Mouse (Mus musculus) intestine, embryonic 14.5 days (tissue): Measurements from ENCODE around the gene Muc4. TPM values are rescaled to one million over a fixed set of nuclear protein-coding genes. Genes with fewer than 3 reads are reported as not detected.

Experiments
- ATAC-seq: fragments of 200-750 bp; cut with Nextera tagmentation; replicated peaks from 2 replicates; pipeline ENCODE4 v1.8.0; 2017; ENCODE audit warnings: low read depth, moderate number of reproducible peaks, moderate TSS enrichment, moderate library complexity; ENCODE audit not compliant: low FRiP score, low TSS enrichment
- DNase-seq: peaks from one replicate; pipeline ENCODE4 v3.0.0-alpha.2; 2018; ENCODE audit warnings: low spot score
- H3K27ac ChIP-seq: fragments of 300-500 bp; sonication (generic); 2 replicates; pipeline ENCODE4 v1.5.1; 2014; ENCODE audit warnings: low read depth, mild to moderate bottlenecking, control low read depth
- H3K27me3 ChIP-seq: fragments of 300-500 bp; sonication (generic); replicated peaks from 2 replicates; pipeline ENCODE4 v1.6.1; 2014; ENCODE audit warnings: low read length, control low read depth; ENCODE audit not compliant: control insufficient read depth, insufficient read depth
- H3K36me3 ChIP-seq: fragments of 300-500 bp; sonication (generic); 2 replicates; pipeline ENCODE4 v1.6.1; 2014; ENCODE audit warnings: low read length, control low read depth; ENCODE audit not compliant: control insufficient read depth, insufficient read depth
- H3K4me1 ChIP-seq: fragments of 300-500 bp; sonication (generic); replicated peaks from 2 replicates; pipeline ENCODE4 v1.6.1; 2014; ENCODE audit warnings: low read length, control low read depth, mixed read lengths; ENCODE audit not compliant: control insufficient read depth, insufficient read depth
- H3K4me2 ChIP-seq: fragments of 300-500 bp; sonication (generic); 2 replicates; pipeline ENCODE4 v1.6.1; 2014; ENCODE audit warnings: low read length
- H3K4me3 ChIP-seq: fragments of 300-500 bp; sonication (generic); 2 replicates; pipeline ENCODE4 v1.5.1; 2014; ENCODE audit warnings: low read depth, low read length, control low read depth, mixed read lengths
- H3K9ac ChIP-seq: fragments of 300-500 bp; sonication (generic); 2 replicates; pipeline ENCODE4 v1.6.1; 2014; ENCODE audit warnings: mild to moderate bottlenecking, low read length
- H3K9me3 ChIP-seq: fragments of 300-500 bp; sonication (generic); 2 replicates; pipeline ENCODE4 v1.6.1; 2016; ENCODE audit warnings: low read length, control low read depth; ENCODE audit not compliant: control insufficient read depth
- WGBS: fragments of 180-500 bp; shearing (Covaris S2); extraction: QIAGEN DNeasy Blood & Tissue Kit; methylation state at CpG from one replicate; pipeline ENCODE4 v1.1.7; 2014; 5-methylcytosine and 5-hydroxymethylcytosine counted together
- polyA plus RNA-seq: library from polyadenylated mRNA; unstranded; fragments of >200 nt; fragmentation: Nextera tagmentation; extraction: Ambion mirVana; gene quantifications from 2 replicates; pipeline ENCODE4 v1.2.1, GENCODE M21; 2014

Muc4 gene
- polyA plus RNA-seq, 1 experiment from 2014 or later, result 3.5 TPM

DNA sequence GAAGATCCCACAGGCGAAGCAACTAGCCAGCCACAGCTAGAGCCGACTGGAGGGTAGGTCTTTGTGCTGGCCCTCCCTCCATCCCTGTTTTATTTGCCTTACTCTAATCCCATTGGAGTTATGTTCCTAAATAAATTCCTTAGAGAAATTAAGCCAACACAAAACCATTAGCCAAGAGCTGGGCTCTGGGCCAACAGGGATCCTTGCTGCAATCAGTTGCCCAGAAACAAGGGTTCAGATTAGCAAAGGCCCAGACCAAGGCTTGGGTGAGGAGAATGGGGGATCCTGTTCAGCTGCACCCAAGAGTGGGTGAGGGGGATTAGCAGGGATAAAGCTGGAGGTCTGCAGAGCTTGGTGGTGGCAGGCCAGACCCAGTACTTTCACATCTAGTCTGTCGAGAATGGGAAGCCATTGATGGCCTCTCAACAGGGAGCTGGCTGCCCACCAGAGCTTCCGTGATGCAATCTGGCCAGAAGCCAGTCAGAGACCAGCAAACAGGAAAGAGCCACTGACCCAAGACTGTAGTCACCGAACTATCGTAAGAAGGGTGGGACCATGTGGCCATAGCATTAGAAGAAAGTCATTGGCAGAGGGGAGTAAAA lies 67.7 kb downstream of the Muc4 start:
- no peak overlapping the region for H3K9ac ChIP-seq
- H3K4me3 ChIP-seq, result no peak overlapping the region
- no peak overlapping the region for H3K4me2 ChIP-seq
- H3K9me3 ChIP-seq, result no peaks in the 10 kb centered on the region
- WGBS, result 55% methylated on average over 6 of the region's 6 CpGs
- DNase-seq, result no peak
- H3K27ac ChIP-seq, result no peak overlapping the region
- ATAC-seq, result 0 out of 2 replicates have a peak, but pooled peaks have one; percentile 27
- no peaks in the 10 kb centered on the region for H3K36me3 ChIP-seq
- 0 out of 2 replicates have a peak, but pooled peaks cover 8% of the 10 kb centered on the region for H3K4me1 ChIP-seq
- H3K27me3 ChIP-seq, result no peaks in the 10 kb centered on the region

DNA sequence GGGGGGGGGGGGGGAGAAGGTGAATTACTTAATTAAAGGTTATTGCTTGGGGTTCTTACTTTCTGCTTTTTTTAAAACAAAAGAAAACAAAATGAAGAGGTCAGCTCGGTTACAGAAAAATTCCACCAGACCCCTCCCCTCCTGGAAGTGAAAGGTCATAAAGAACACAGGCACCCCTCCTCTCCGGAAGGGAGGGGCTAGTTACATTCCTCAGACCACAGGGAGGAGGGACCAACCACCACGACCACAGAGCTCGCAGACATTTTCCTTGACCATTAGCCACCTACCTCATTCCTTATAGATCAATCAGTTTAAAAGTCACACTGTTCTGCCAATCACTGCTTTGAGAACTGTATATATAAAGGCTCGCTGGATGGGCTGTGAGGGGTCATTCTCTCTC lies 68.2 kb downstream of the Muc4 start:
- H3K4me3 ChIP-seq, result no peak overlapping the region
- WGBS, result 30% methylated on average over 5 of the region's 5 CpGs
- 0 out of 2 replicates have a peak, but pooled peaks cover 8% of the 10 kb centered on the region for H3K4me1 ChIP-seq
- H3K27ac ChIP-seq, result no peak overlapping the region
- H3K27me3 ChIP-seq, result no peaks in the 10 kb centered on the region
- ATAC-seq (no peak), DNase-seq (no peak)
- H3K36me3 ChIP-seq, result no peaks in the 10 kb centered on the region
- H3K4me2 ChIP-seq, result no peak overlapping the region
- no peak overlapping the region for H3K9ac ChIP-seq
- H3K9me3 ChIP-seq, result no peaks in the 10 kb centered on the region

- Histone ChIP-seq H3K4me3 (no peak overlapping the region), H3K9ac (no peak overlapping the region), H3K27me3 (no peaks in the 10 kb centered on the region), H3K27ac (no peak overlapping the region), H3K4me2 (no peak overlapping the region), H3K9me3 (no peaks in the 10 kb centered on the region), H3K36me3 (no peaks in the 10 kb centered on the region), H3K4me1 (0 out of 2 replicates have a peak, but pooled peaks cover 8% of the 10 kb centered on the region)
- DNase-seq (no peak), ATAC-seq (no peak)
- WGBS, result 64% methylated on average over 7 of the region's 7 CpGs
These were observed 69.5 kb downstream of the Muc4 start for GRCm38 (mm10) chr16:32805151-32805550.

- ATAC-seq, result no peak
- Histone ChIP-seq H3K27ac (no peak overlapping the region), H3K4me1 (0 out of 2 replicates have a peak, but pooled peaks cover 8% of the 10 kb centered on the region), H3K9me3 (no peaks in the 10 kb centered on the region), H3K36me3 (no peaks in the 10 kb centered on the region), H3K4me3 (no peak overlapping the region), H3K4me2 (no peak overlapping the region), H3K27me3 (no peaks in the 10 kb centered on the region), H3K9ac (no peak overlapping the region)
- 60% methylated on average over 8 of the region's 8 CpGs for WGBS
- no peak for DNase-seq
These were observed 71.9 kb downstream of the Muc4 start for GRCm38 (mm10) chr16:32807408-32808185.

- H3K4me2 ChIP-seq, result no peak within 1 kb of the TSS
- no peak within 1 kb of the TSS for H3K9ac ChIP-seq
- H3K4me3 ChIP-seq, result no peak within 1 kb of the TSS
- no peak within 1 kb of the TSS for H3K27ac ChIP-seq
- no peaks in the 10 kb centered on the region for H3K27me3 ChIP-seq
- no peaks in the 10 kb centered on the region for H3K9me3 ChIP-seq
- WGBS, result 88% methylated on average over 4 of the region's 4 CpGs
- H3K4me1 ChIP-seq, result peaks cover 6% of the 10 kb centered on the region
- DNase-seq, result no peak
- no peak for ATAC-seq
- no peaks in the 10 kb centered on the region for H3K36me3 ChIP-seq
These were observed 74.6 kb downstream of the Muc4 start, which contains the start of gene Smbd1 for GRCm38 (mm10) chr16:32810321-32810720. Gene Smbd1, minus strand, starts transcription at chr16:32810477.

DNA sequence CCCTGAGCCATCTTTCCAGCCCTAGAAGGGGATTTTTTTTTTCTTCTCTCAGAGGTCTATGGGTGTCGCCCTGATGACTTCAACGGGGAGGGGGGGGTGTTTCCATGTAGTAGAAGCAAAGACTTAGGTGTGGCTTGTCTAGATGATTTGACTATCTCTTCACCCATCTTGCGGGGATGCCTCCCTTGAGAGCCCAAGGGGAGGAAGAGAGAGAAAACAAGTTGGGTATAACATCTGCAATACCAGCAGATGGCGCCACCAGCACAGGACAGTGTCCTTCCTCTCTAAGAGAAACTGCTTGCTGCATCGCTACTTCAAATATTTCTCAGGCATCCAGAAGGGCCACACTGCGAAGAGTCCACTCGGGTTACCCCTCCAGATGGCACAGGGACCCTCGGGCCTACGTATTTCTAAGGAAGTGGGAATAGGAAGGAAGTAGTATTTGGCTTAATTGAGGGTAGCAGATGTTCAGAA lies 77.2 kb downstream of the Muc4 start:
- Histone ChIP-seq H3K27ac (no peak overlapping the region), H3K27me3 (no peaks in the 10 kb centered on the region), H3K9me3 (no peaks in the 10 kb centered on the region), H3K4me1 (peaks cover 4% of the 10 kb centered on the region), H3K9ac (no peak overlapping the region), H3K4me3 (no peak overlapping the region), H3K4me2 (peak overlapping the region; percentile 36; the same call in 1 of the 2 replicates), H3K36me3 (no peaks in the 10 kb centered on the region)
- ATAC-seq (peak; percentile 53; the same call in 1 of the 2 replicates), DNase-seq (peak; percentile 93)
- WGBS, result 1% methylated on average over 9 of the region's 9 CpGs

DNA sequence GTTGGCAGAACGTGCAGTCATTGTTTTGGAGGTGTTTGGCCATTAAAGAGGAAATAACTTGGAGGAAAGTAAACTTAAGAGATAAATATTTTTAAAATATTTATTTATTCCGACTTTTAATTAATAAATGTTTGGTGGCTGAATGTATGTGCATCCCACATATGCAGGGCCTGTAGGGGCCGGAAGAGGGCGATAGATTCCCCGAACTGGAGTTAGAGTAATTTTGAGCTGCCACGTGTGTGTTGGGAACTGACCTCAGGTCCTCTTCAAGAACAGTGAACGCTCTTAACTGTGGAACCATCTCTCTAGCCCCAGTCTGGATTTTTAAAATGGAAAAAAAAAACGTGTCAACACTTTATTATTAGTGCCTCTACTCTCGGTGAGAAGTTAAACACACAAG lies 77.7 kb downstream of the Muc4 start:
- 50% methylated on average over 9 of the region's 9 CpGs for whole genome bisulfite sequencing
- no peaks in the 10 kb centered on the region for H3K9me3 ChIP-seq
- H3K4me3 ChIP-seq, result no peak overlapping the region
- DNase-seq (no peak), ATAC-seq (no peak)
- H3K27ac ChIP-seq, result no peak overlapping the region
- no peaks in the 10 kb centered on the region for H3K27me3 ChIP-seq
- no peaks in the 10 kb centered on the region for H3K36me3 ChIP-seq
- H3K4me1 ChIP-seq, result peaks cover 4% of the 10 kb centered on the region
- H3K9ac ChIP-seq, result no peak overlapping the region
- H3K4me2 ChIP-seq, result peak overlapping the region; percentile 36; the same call in 1 of the 2 replicates

GRCm38 (mm10) chr16:32813771-32814170 lies 78.1 kb downstream of the Muc4 start:
- ATAC-seq (no peak), DNase-seq (no peak)
- Histone ChIP-seq H3K27me3 (no peaks in the 10 kb centered on the region), H3K27ac (no peak overlapping the region), H3K36me3 (no peaks in the 10 kb centered on the region), H3K4me3 (no peak overlapping the region), H3K4me2 (no peak overlapping the region), H3K9ac (no peak overlapping the region), H3K9me3 (no peaks in the 10 kb centered on the region), H3K4me1 (peaks cover 4% of the 10 kb centered on the region)
- WGBS, result 62% methylated on average over 3 of the region's 3 CpGs
